ENCODE assay signal across 15 mouse cellular contexts in genomic region chr1:36074197-36074596, GRCm38 (mm10). TPM values are rescaled to one million over a fixed set of nuclear protein-coding genes. Genes with fewer than 3 reads are reported as not detected.
A peak's percentile ranks its signal among the peaks of the same experiment; 100 is the strongest.
DNase-seq lines count a peak whose midpoint lies in the region; ATAC-seq and TF ChIP-seq lines count a peak whose summit lies in the region.
"Had no signal": no experiment of that assay in that cellular context is flagged by ENCODE, and none has a peak within 500 bp of the region (broad histone marks: within the 10 kb centered on the region; RNA-seq: fewer than 3 reads in every experiment).

No protein-coding gene starts in this region.

- WGBS in heart, embryonic 13.5 days = 84% methylated on average over 5 of the region's 5 CpGs
- WGBS in liver, adult 2 months = 49% methylated on average over 5 of the region's 5 CpGs
- WGBS in intestine, embryonic 16.5 days = 94% methylated on average over 5 of the region's 5 CpGs
- 88% methylated on average over 5 of the region's 5 CpGs for WGBS in liver, embryonic 15.5 days (ENCODE audit: insufficient replicate concordance)

- peaks cover 92% of the 10 kb centered on the region for H3K4me1 ChIP-seq in heart, embryonic 13.5 days
- peaks cover 55% of the 10 kb centered on the region for H3K4me1 ChIP-seq in liver, adult 2 months (ENCODE audit: control insufficient read depth, insufficient read depth, low read length)
- H3K4me1 ChIP-seq in intestine, embryonic 16.5 days (ENCODE audit: control insufficient read depth, insufficient read depth, low read length) = peaks cover 95% of the 10 kb centered on the region
- peaks cover 94% of the 10 kb centered on the region for H3K4me1 ChIP-seq in liver, embryonic 15.5 days (replicated peaks)

- H3K79me2 ChIP-seq in liver, adult 2 months (ENCODE audit: control insufficient read depth, insufficient read depth, low read length) = peaks cover 58% of the 10 kb centered on the region; the same call in 1 of the 2 replicates

- no peak for ATAC-seq in heart, embryonic 13.5 days (ENCODE audit: extremely low read depth, insufficient number of reproducible peaks, low FRiP score, low TSS enrichment)
- ATAC-seq in intestine, embryonic 16.5 days = no peak
- no peak for ATAC-seq in liver, embryonic 15.5 days (ENCODE audit: insufficient read depth)

- no peaks in the 10 kb centered on the region for H3K9me3 ChIP-seq in heart, embryonic 13.5 days
- no peaks in the 10 kb centered on the region for H3K9me3 ChIP-seq in intestine, embryonic 16.5 days (ENCODE audit: control insufficient read depth, low read length)
- H3K9me3 ChIP-seq in liver, embryonic 15.5 days (replicated peaks) = no peaks in the 10 kb centered on the region
- H3K9me3 ChIP-seq: embryonic facial prominence, embryonic 15.5 days; forebrain, embryonic 12.5 days; G1E; hindbrain, embryonic 12.5 days had no signal

- no peak for TF ChIP-seq POLR2A in liver, adult 2 months (IDR thresholded peaks at IDR 0.05; ENCODE audit: extremely low read depth, insufficient read depth, low read length)

- 0 out of 2 replicates have a peak overlapping the region, but pooled peaks have one; percentile 37 for H3K9ac ChIP-seq in heart, embryonic 13.5 days
- peak overlapping the region; percentile 76 for H3K9ac ChIP-seq in liver, adult 2 months (ENCODE audit: low read depth, low read length)
- no peak overlapping the region for H3K9ac ChIP-seq in intestine, embryonic 16.5 days (ENCODE audit: low read depth, low read length)
- no peak overlapping the region for H3K9ac ChIP-seq in liver, embryonic 15.5 days
- H3K9ac ChIP-seq: embryonic facial prominence, embryonic 15.5 days; forebrain, embryonic 12.5 days; hindbrain, embryonic 12.5 days had no signal

- no peaks in the 10 kb centered on the region for H3K27me3 ChIP-seq in heart, embryonic 13.5 days (replicated peaks)
- H3K27me3 ChIP-seq in liver, adult 2 months (ENCODE audit: control insufficient read depth, insufficient read depth, low read length) = no peaks in the 10 kb centered on the region
- no peaks in the 10 kb centered on the region for H3K27me3 ChIP-seq in intestine, embryonic 16.5 days (replicated peaks; ENCODE audit: control insufficient read depth, insufficient read depth, low read length)
- no peaks in the 10 kb centered on the region for H3K27me3 ChIP-seq in liver, embryonic 15.5 days
- H3K27me3 ChIP-seq: embryonic facial prominence, embryonic 15.5 days; forebrain, embryonic 12.5 days; hindbrain, embryonic 12.5 days had no signal

- H3K36me3 ChIP-seq in heart, embryonic 13.5 days = peaks cover 42% of the 10 kb centered on the region
- no peaks in the 10 kb centered on the region; the same call in 1 of the 2 replicates for H3K36me3 ChIP-seq in liver, adult 2 months (ENCODE audit: control insufficient read depth, insufficient read depth, low read length)
- H3K36me3 ChIP-seq in intestine, embryonic 16.5 days (ENCODE audit: control insufficient read depth, insufficient read depth, low read length) = no peaks in the 10 kb centered on the region
- H3K36me3 ChIP-seq in liver, embryonic 15.5 days (replicated peaks) = peaks cover 93% of the 10 kb centered on the region
- H3K36me3 ChIP-seq: hindbrain, embryonic 12.5 days had no signal

- H3K4me3 ChIP-seq in heart, embryonic 13.5 days = no peak overlapping the region
- no peak overlapping the region for H3K4me3 ChIP-seq in liver, adult 2 months (ENCODE audit: insufficient read depth, low read depth, low read length)
- no peak overlapping the region for H3K4me3 ChIP-seq in intestine, embryonic 16.5 days (ENCODE audit: low read length)
- no peak overlapping the region for H3K4me3 ChIP-seq in liver, embryonic 15.5 days (replicated peaks)
- H3K4me3 ChIP-seq: embryonic facial prominence, embryonic 15.5 days; forebrain, embryonic 12.5 days; hindbrain, embryonic 12.5 days had no signal

- DNase-seq in heart, adult 8-10 months (ENCODE audit: low spot score) = no peak
- DNase-seq in liver, adult 2 months (ENCODE audit: extremely low read depth, low read depth, low spot score) = no peak
- DNase-seq in liver = no peak
- no peak for DNase-seq in spleen, postnatal 4 days (ENCODE audit: low spot score in 2 of 2)
- no peak for DNase-seq in thymus, postnatal 36 days
- DNase-seq: adrenal gland, adult 2 months; cerebellum, adult 18-20 months; layer of hippocampus, postnatal 36 days had no signal

- peak overlapping the region; percentile 21; the same call in 1 of the 2 replicates for H3K27ac ChIP-seq in heart, embryonic 13.5 days (replicated peaks)
- H3K27ac ChIP-seq in liver, adult 2 months (replicated peaks; ENCODE audit: insufficient read depth, low read depth, low read length) = peak overlapping the region; percentile 98
- peak overlapping the region; percentile 82 for H3K27ac ChIP-seq in intestine, embryonic 16.5 days (ENCODE audit: low read length)
- peak overlapping the region; percentile 86 for H3K27ac ChIP-seq in liver, embryonic 15.5 days (replicated peaks)
- H3K27ac ChIP-seq: embryonic facial prominence, embryonic 15.5 days; forebrain, embryonic 12.5 days; hindbrain, embryonic 12.5 days had no signal

- H3K4me2 ChIP-seq in heart, embryonic 13.5 days = no peak overlapping the region
- peak overlapping the region; percentile 44; the same call in 1 of the 2 replicates for H3K4me2 ChIP-seq in intestine, embryonic 16.5 days (ENCODE audit: low read depth, low read length)
- peak overlapping the region; percentile 89 for H3K4me2 ChIP-seq in liver, embryonic 15.5 days
- H3K4me2 ChIP-seq: embryonic facial prominence, embryonic 15.5 days; forebrain, embryonic 12.5 days had no signal

- no peak for TF ChIP-seq CTCF in liver, adult 2 months (IDR thresholded peaks at IDR 0.05; ENCODE audit: low read depth, low read length)

RNA-seq across cellular contexts. Expression of gene Hs6st1, which starts 6.0 kb away (rescaled TPM):
- 4.2 and 4.4 TPM in 2 replicates for polyA plus RNA-seq in heart, embryonic 13.5 days (2015; fragmentation: Nextera tagmentation; extraction: Ambion mirVana)
- 10 to 100 TPM; 20.3 to 24.4 (median 21.2) TPM for total RNA-seq in heart, adult 8-10 months (2022)
- 40.2 and 43.7 TPM in 2 replicates for total RNA-seq in liver, adult 2 months (2014; rRNA removed)
- polyA plus RNA-seq in liver, adult 2 months (2012; rRNA removed) = 110 and 121 TPM in 2 replicates
- 3.7 and 4.3 TPM in 2 replicates for polyA plus RNA-seq in intestine, embryonic 16.5 days (2015; fragmentation: Nextera tagmentation; extraction: Ambion mirVana)
- 13.2 and 17.4 TPM in 2 replicates for polyA plus RNA-seq in liver, embryonic 15.5 days (2015; fragmentation: Nextera tagmentation; extraction: Ambion mirVana)

Comparison
In these comparisons a context has a peak if more than half of its experiments do, and no peak if none do; other contexts are left out.
1. H3K9ac ChIP-seq: peak in heart, embryonic 13.5 days (single experiment) and liver, adult 2 months (single experiment); none in intestine, embryonic 16.5 days (single experiment) and liver, embryonic 15.5 days (single experiment).
2. H3K27ac ChIP-seq: peak in every context shown above with its lines; median percentile 98 in liver, adult 2 months; 86 in liver, embryonic 15.5 days; 82 in intestine, embryonic 16.5 days; 21 in heart, embryonic 13.5 days.